Comparison of ENCODE assay signal across 8 mouse cellular contexts in genomic region chr15:82364561-82364960, GRCm38 (mm10). TPM values are rescaled to one million over a fixed set of nuclear protein-coding genes. Genes with fewer than 3 reads are reported as not detected.
DNase-seq lines count a peak whose midpoint lies in the region; ATAC-seq and TF ChIP-seq lines count a peak whose summit lies in the region.
"Not testable (repeated sequence)": the region's sequence is repeated elsewhere in the genome, so short reads cannot be mapped to it uniquely, and the experiment has no call there.
"Had no signal": no experiment of that assay in that cellular context is flagged by ENCODE, and none has a peak within 500 bp of the region (broad histone marks: within the 10 kb centered on the region; RNA-seq: fewer than 3 reads in every experiment).

No protein-coding gene starts in this region.

- not testable (repeated sequence) for H3K79me2 ChIP-seq in heart, adult 2 months (replicated peaks; ENCODE audit: control insufficient read depth, insufficient read depth, low read length)

- DNase-seq in adrenal gland, adult (ENCODE audit: inconsistent age in 2 of 2, low spot score in 1 of 2), result peak; percentile 5 to 40
- peak in 1 of 2 experiments; percentile 44 for DNase-seq in heart, adult 2 months
- DNase-seq in heart, postnatal 0 days (ENCODE audit: low spot score); liver, embryonic 13.5 days: not testable (repeated sequence)

- TF ChIP-seq CTCF in heart, adult 2 months (IDR thresholded peaks at IDR 0.05); heart, postnatal 0 days (IDR thresholded peaks at IDR 0.05; ENCODE audit: low read depth): not testable (repeated sequence)

- 12% methylated on average over 5 of the region's 9 CpGs for WGBS in heart, adult 2 months
- WGBS in heart, postnatal 0 days, result 7% methylated on average over 6 of the region's 9 CpGs
- 17% methylated on average over 6 of the region's 9 CpGs for WGBS in kidney, embryonic 15.5 days
- WGBS in liver, embryonic 13.5 days (ENCODE audit: insufficient replicate concordance), result 3% methylated on average over 7 of the region's 9 CpGs
- WGBS in lung, embryonic 16.5 days, result 28% methylated on average over 5 of the region's 9 CpGs
- 8% methylated on average over 6 of the region's 9 CpGs for WGBS in stomach, embryonic 16.5 days

- H3K27ac ChIP-seq in heart, adult 2 months, result peak overlapping the region; percentile 59
- H3K27ac ChIP-seq in heart, postnatal 0 days (ENCODE audit: low read depth), result peak overlapping the region; percentile 74
- H3K27ac ChIP-seq in kidney, embryonic 15.5 days; liver, embryonic 13.5 days; lung, embryonic 16.5 days (ENCODE audit: low read length); stomach, embryonic 16.5 days (ENCODE audit: low read length): not testable (repeated sequence)

- peak overlapping the region; percentile 36 for H3K4me2 ChIP-seq in heart, postnatal 0 days (ENCODE audit: low read depth, low read length)
- H3K4me2 ChIP-seq in kidney, embryonic 15.5 days, result peak overlapping the region; percentile 39; the same call in 1 of the 2 replicates
- peak overlapping the region; percentile 54 for H3K4me2 ChIP-seq in liver, embryonic 13.5 days
- H3K4me2 ChIP-seq in lung, embryonic 16.5 days (ENCODE audit: low read depth, low read length), result peak overlapping the region; percentile 32; the same call in 1 of the 2 replicates
- peak overlapping the region; percentile 34; the same call in 1 of the 2 replicates for H3K4me2 ChIP-seq in stomach, embryonic 16.5 days (ENCODE audit: low read depth, low read length)

- H3K9me3 ChIP-seq in heart, postnatal 0 days (replicated peaks; ENCODE audit: control insufficient read depth, low read length); kidney, embryonic 15.5 days (replicated peaks); liver, embryonic 13.5 days (replicated peaks); lung, embryonic 16.5 days (ENCODE audit: control insufficient read depth, low read length); stomach, embryonic 16.5 days (replicated peaks; ENCODE audit: control insufficient read depth, low read length): not testable (repeated sequence)

- not testable (repeated sequence) for ATAC-seq in heart, postnatal 0 days (ENCODE audit: insufficient read depth, low read depth); kidney, embryonic 15.5 days (replicated peaks; ENCODE audit: low FRiP score); liver, embryonic 13.5 days (ENCODE audit: low read depth); lung, embryonic 16.5 days (ENCODE audit: low read depth); stomach, embryonic 16.5 days (ENCODE audit: insufficient read depth, low FRiP score)

- peak overlapping the region; percentile 50; the same call in 1 of the 2 replicates for H3K9ac ChIP-seq in heart, adult 2 months (ENCODE audit: low read depth, low read length)
- not testable (repeated sequence) for H3K9ac ChIP-seq in heart, postnatal 0 days (replicated peaks; ENCODE audit: low read depth, low read length); kidney, embryonic 15.5 days; liver, embryonic 13.5 days; lung, embryonic 16.5 days (ENCODE audit: low read length); stomach, embryonic 16.5 days (ENCODE audit: low read length)

- not testable (repeated sequence) for TF ChIP-seq EP300 in heart, adult 2 months (IDR thresholded peaks at IDR 0.05; ENCODE audit: insufficient read depth, low read depth, low read length); heart, postnatal 0 days (IDR thresholded peaks at IDR 0.05; ENCODE audit: low read depth)

- not testable (repeated sequence) for H3K36me3 ChIP-seq in heart, adult 2 months (ENCODE audit: control insufficient read depth, insufficient read depth, low read length); heart, postnatal 0 days (replicated peaks; ENCODE audit: control insufficient read depth, insufficient read depth, low read length); kidney, embryonic 15.5 days; liver, embryonic 13.5 days; lung, embryonic 16.5 days (ENCODE audit: control insufficient read depth, insufficient read depth, low read length); stomach, embryonic 16.5 days (ENCODE audit: control insufficient read depth, insufficient read depth, low read length)

- H3K4me1 ChIP-seq in heart, adult 2 months (ENCODE audit: control insufficient read depth, insufficient read depth, low read length); heart, postnatal 0 days (ENCODE audit: control insufficient read depth, insufficient read depth); liver, embryonic 13.5 days (replicated peaks); lung, embryonic 16.5 days (replicated peaks; ENCODE audit: control insufficient read depth, insufficient read depth, low read length); stomach, embryonic 16.5 days (ENCODE audit: control insufficient read depth, insufficient read depth, low read length): not testable (repeated sequence)
- peaks cover 12% of the 10 kb centered on the region for H3K4me1 ChIP-seq in kidney, embryonic 15.5 days

- H3K4me3 ChIP-seq in heart, adult 2 months; lung, embryonic 16.5 days (ENCODE audit: low read length); stomach, embryonic 16.5 days (replicated peaks; ENCODE audit: low read length): not testable (repeated sequence)
- H3K4me3 ChIP-seq in heart, postnatal 0 days (ENCODE audit: low read depth, low read length), result peak overlapping the region; percentile 22; the same call in 1 of the 2 replicates
- H3K4me3 ChIP-seq in kidney, embryonic 15.5 days (replicated peaks), result 0 out of 2 replicates have a peak overlapping the region, but pooled peaks have one; percentile 12
- H3K4me3 ChIP-seq in liver, embryonic 13.5 days (replicated peaks), result peak overlapping the region; percentile 27; the same call in 1 of the 2 replicates

- not testable (repeated sequence) for H3K27me3 ChIP-seq in heart, adult 2 months (ENCODE audit: control insufficient read depth, insufficient read depth, low read length); heart, postnatal 0 days (ENCODE audit: control insufficient read depth, insufficient read depth, low read length); kidney, embryonic 15.5 days; liver, embryonic 13.5 days; lung, embryonic 16.5 days (ENCODE audit: control insufficient read depth, insufficient read depth, low read depth, low read length); stomach, embryonic 16.5 days (ENCODE audit: control insufficient read depth, insufficient read depth, low read length)

- intact Hi-C loops in heart, adult 2 months (cut with DNase I), result not testable (repeated sequence)

- TF ChIP-seq POLR2A in heart, adult 2 months (IDR thresholded peaks at IDR 0.05; ENCODE audit: insufficient read depth, low read depth, low read length), result not testable (repeated sequence)

RNA-seq across cellular contexts. Expression of gene Ndufa6, which starts 10.4 kb away (rescaled TPM):
- total RNA-seq in heart, adult 2 months (2021), result 100 to 1,000 TPM; 659 to 775 TPM
- 609 and 726 TPM in 2 replicates for polyA plus RNA-seq in heart, adult 2 months (2012; rRNA removed)
- total RNA-seq in heart, postnatal 0 days (2014; rRNA removed; ENCODE audit: low replicate concordance), result 397 and 531 TPM in 2 replicates
- 1,167 and 1,291 TPM in 2 replicates for polyA plus RNA-seq in heart, postnatal 0 days (2015; fragmentation: Nextera tagmentation; extraction: Ambion mirVana)
- polyA plus RNA-seq in kidney, embryonic 15.5 days (2015; fragmentation: Nextera tagmentation; extraction: Ambion mirVana), result 428 and 459 TPM in 2 replicates
- polyA plus RNA-seq in liver, embryonic 13.5 days (2015; fragmentation: Nextera tagmentation; extraction: Ambion mirVana), result 356 and 357 TPM in 2 replicates
- 313 and 340 TPM in 2 replicates for polyA plus RNA-seq in lung, embryonic 16.5 days (2015; fragmentation: Nextera tagmentation; extraction: Ambion mirVana)
- polyA plus RNA-seq in stomach, embryonic 16.5 days (2015; fragmentation: Nextera tagmentation; extraction: Ambion mirVana), result 352 and 428 TPM in 2 replicates

RNA-seq across cellular contexts. Expression of gene Cyp2d22, which starts 15.5 kb away (rescaled TPM):
- 10 to 100 TPM; 25.5 to 27.0 TPM for total RNA-seq in heart, adult 2 months (2021)
- 44.0 and 48.4 TPM in 2 replicates for polyA plus RNA-seq in heart, adult 2 months (2012; rRNA removed)
- total RNA-seq in heart, postnatal 0 days (2014; rRNA removed; ENCODE audit: low replicate concordance), result 14.8 and 16.8 TPM in 2 replicates
- polyA plus RNA-seq in heart, postnatal 0 days (2015; fragmentation: Nextera tagmentation; extraction: Ambion mirVana), result 10.1 and 10.6 TPM in 2 replicates
- polyA plus RNA-seq in kidney, embryonic 15.5 days (2015; fragmentation: Nextera tagmentation; extraction: Ambion mirVana), result 12.9 and 18.6 TPM in 2 replicates
- polyA plus RNA-seq in liver, embryonic 13.5 days (2015; fragmentation: Nextera tagmentation; extraction: Ambion mirVana), result 7.8 and 9.3 TPM in 2 replicates
- 9.7 and 12.7 TPM in 2 replicates for polyA plus RNA-seq in lung, embryonic 16.5 days (2015; fragmentation: Nextera tagmentation; extraction: Ambion mirVana)
- polyA plus RNA-seq in stomach, embryonic 16.5 days (2015; fragmentation: Nextera tagmentation; extraction: Ambion mirVana), result 12.6 and 16.4 TPM in 2 replicates
- polyA plus RNA-seq: macrophage had no signal

RNA-seq across cellular contexts. Expression of gene Smdt1, which starts 25.8 kb away (rescaled TPM):
- total RNA-seq in heart, adult 2 months (2021), result 100 to 1,000 TPM; 183 to 202 TPM
- polyA plus RNA-seq in heart, adult 2 months (2012; rRNA removed), result 231 and 248 TPM in 2 replicates
- total RNA-seq in heart, postnatal 0 days (2014; rRNA removed; ENCODE audit: low replicate concordance), result 342 and 440 TPM in 2 replicates
- 431 and 450 TPM in 2 replicates for polyA plus RNA-seq in heart, postnatal 0 days (2015; fragmentation: Nextera tagmentation; extraction: Ambion mirVana)
- polyA plus RNA-seq in kidney, embryonic 15.5 days (2015; fragmentation: Nextera tagmentation; extraction: Ambion mirVana), result 296 and 297 TPM in 2 replicates
- 202 and 208 TPM in 2 replicates for polyA plus RNA-seq in liver, embryonic 13.5 days (2015; fragmentation: Nextera tagmentation; extraction: Ambion mirVana)
- polyA plus RNA-seq in lung, embryonic 16.5 days (2015; fragmentation: Nextera tagmentation; extraction: Ambion mirVana), result 243 and 250 TPM in 2 replicates
- 278 and 284 TPM in 2 replicates for polyA plus RNA-seq in stomach, embryonic 16.5 days (2015; fragmentation: Nextera tagmentation; extraction: Ambion mirVana)

RNA-seq across cellular contexts. Expression of gene Pheta2, which starts 25.8 kb away (rescaled TPM):
- 1 to 10 TPM in 1 of 2 experiments, under 1 TPM in 1; 0.70 to 1.2 TPM for total RNA-seq in heart, adult 2 months (2021)
- 0.76 and 1.3 TPM in 2 replicates for polyA plus RNA-seq in heart, adult 2 months (2012; rRNA removed)
- 1.4 and 2.5 TPM in 2 replicates for total RNA-seq in heart, postnatal 0 days (2014; rRNA removed; ENCODE audit: low replicate concordance)
- polyA plus RNA-seq in heart, postnatal 0 days (2015; fragmentation: Nextera tagmentation; extraction: Ambion mirVana), result 3.6 and 3.9 TPM in 2 replicates
- polyA plus RNA-seq in kidney, embryonic 15.5 days (2015; fragmentation: Nextera tagmentation; extraction: Ambion mirVana), result 11.0 and 12.0 TPM in 2 replicates
- 43.4 and 43.8 TPM in 2 replicates for polyA plus RNA-seq in liver, embryonic 13.5 days (2015; fragmentation: Nextera tagmentation; extraction: Ambion mirVana)
- polyA plus RNA-seq in lung, embryonic 16.5 days (2015; fragmentation: Nextera tagmentation; extraction: Ambion mirVana), result 14.1 and 15.6 TPM in 2 replicates
- polyA plus RNA-seq in stomach, embryonic 16.5 days (2015; fragmentation: Nextera tagmentation; extraction: Ambion mirVana), result 17.5 and 18.3 TPM in 2 replicates

RNA-seq across cellular contexts. Expression of gene Naga, which starts 25.8 kb away (rescaled TPM):
- 10 to 100 TPM; 22.6 to 27.0 TPM for total RNA-seq in heart, adult 2 months (2021)
- 48.3 and 54.3 TPM in 2 replicates for polyA plus RNA-seq in heart, adult 2 months (2012; rRNA removed)
- 45.2 and 74.0 TPM in 2 replicates for total RNA-seq in heart, postnatal 0 days (2014; rRNA removed; ENCODE audit: low replicate concordance)
- 35.4 and 37.5 TPM in 2 replicates for polyA plus RNA-seq in heart, postnatal 0 days (2015; fragmentation: Nextera tagmentation; extraction: Ambion mirVana)
- 61.1 and 61.7 TPM in 2 replicates for polyA plus RNA-seq in kidney, embryonic 15.5 days (2015; fragmentation: Nextera tagmentation; extraction: Ambion mirVana)
- polyA plus RNA-seq in liver, embryonic 13.5 days (2015; fragmentation: Nextera tagmentation; extraction: Ambion mirVana), result 34.3 and 35.7 TPM in 2 replicates
- polyA plus RNA-seq in lung, embryonic 16.5 days (2015; fragmentation: Nextera tagmentation; extraction: Ambion mirVana), result 55.9 and 66.4 TPM in 2 replicates
- 99.0 and 116 TPM in 2 replicates for polyA plus RNA-seq in stomach, embryonic 16.5 days (2015; fragmentation: Nextera tagmentation; extraction: Ambion mirVana)
